Mouse (Mus musculus): ENCODE results near the gene Pank1. TPM values are rescaled to one million over a fixed set of nuclear protein-coding genes. Genes with fewer than 3 reads are reported as not detected.

The Pank1 gene
- polyA plus RNA-seq, 1 experiment from 2014 or later: 8.7 TPM

DNA sequence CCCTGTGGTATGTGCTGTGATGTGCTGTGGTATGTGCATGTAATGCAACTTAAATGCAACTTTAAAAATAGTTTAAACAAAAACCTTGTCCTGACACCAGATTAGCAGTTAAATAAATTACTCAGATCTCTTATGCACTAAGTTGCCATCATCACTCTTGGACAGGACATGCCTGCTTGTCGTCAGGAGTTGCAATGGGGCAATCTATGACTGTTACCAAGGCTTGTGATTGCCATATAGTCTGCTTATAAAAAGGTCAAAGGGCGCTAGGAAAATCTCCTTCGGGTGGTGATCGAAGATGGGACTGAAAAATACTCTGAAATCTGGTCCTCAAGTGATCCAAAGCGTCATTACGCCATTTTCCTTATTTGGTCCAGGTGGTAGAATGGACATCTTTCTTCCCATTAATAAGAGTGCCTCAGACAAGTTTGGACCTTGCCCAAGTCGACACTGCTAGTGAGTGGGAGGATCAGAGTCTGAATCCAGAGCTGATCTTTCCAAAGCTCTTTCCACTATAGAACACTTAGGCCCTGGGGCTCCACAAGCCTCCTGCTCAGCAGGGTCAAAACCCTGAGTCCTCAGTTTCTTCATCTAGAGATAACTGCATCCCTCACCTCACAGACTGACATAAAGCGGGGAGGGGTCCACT is 11.0 kb downstream of the Pank1 start:
- Histone ChIP-seq H3K4me2 (no peak overlapping the region), H3K27me3 (replicated peaks; ENCODE audit: control insufficient read depth, insufficient read depth, low read length) (no peaks in the 10 kb centered on the region), H3K9me3 (ENCODE audit: control insufficient read depth, low read length) (no peaks in the 10 kb centered on the region), H3K4me3 (ENCODE audit: low read depth, low read length) (no peak overlapping the region), H3K9ac (ENCODE audit: low read depth, low read length) (no peak overlapping the region), H3K27ac (ENCODE audit: low read depth, low read length) (no peak overlapping the region), H3K36me3 (ENCODE audit: control insufficient read depth, insufficient read depth, low read length) (no peaks in the 10 kb centered on the region), H3K4me1 (replicated peaks; ENCODE audit: control insufficient read depth, insufficient read depth, low read length) (no peaks in the 10 kb centered on the region)
- ATAC-seq (replicated peaks; ENCODE audit: low FRiP score) (no peak), DNase-seq (ENCODE audit: low spot score) (no peak)
- WGBS: 84% methylated on average over 8 of the region's 8 CpGs

DNA sequence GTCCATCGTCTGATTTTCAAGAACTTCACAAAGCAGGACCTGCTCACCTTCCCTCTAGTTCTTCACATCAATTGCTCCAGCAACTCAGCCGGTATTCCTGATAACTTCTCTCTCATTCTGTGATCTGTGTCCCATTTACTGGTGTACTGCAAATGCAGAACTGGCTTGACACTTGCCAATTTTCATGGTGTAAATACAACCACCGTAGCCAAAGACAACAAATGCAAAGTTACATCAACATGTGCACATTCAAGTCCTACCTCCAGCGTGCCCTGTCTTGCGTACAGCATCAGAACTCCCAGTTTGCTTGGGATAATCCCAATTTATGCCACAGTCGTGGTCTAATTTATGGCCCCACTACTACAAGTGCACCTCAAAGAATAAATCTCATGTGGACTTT is 15.5 kb downstream of the Pank1 start:
- Histone ChIP-seq H3K27me3 (replicated peaks; ENCODE audit: control insufficient read depth, insufficient read depth, low read length) (no peaks in the 10 kb centered on the region), H3K27ac (ENCODE audit: low read depth, low read length) (no peak overlapping the region), H3K9ac (ENCODE audit: low read depth, low read length) (no peak overlapping the region), H3K4me2 (no peak overlapping the region), H3K9me3 (ENCODE audit: control insufficient read depth, low read length) (no peaks in the 10 kb centered on the region), H3K36me3 (ENCODE audit: control insufficient read depth, insufficient read depth, low read length) (no peaks in the 10 kb centered on the region), H3K4me3 (ENCODE audit: low read depth, low read length) (no peak overlapping the region), H3K4me1 (replicated peaks; ENCODE audit: control insufficient read depth, insufficient read depth, low read length) (peaks cover 6% of the 10 kb centered on the region)
- DNase-seq (ENCODE audit: low spot score): no peak
- 80% methylated on average over 6 of the region's 6 CpGs for WGBS
- ATAC-seq (replicated peaks; ENCODE audit: low FRiP score): no peak

DNA sequence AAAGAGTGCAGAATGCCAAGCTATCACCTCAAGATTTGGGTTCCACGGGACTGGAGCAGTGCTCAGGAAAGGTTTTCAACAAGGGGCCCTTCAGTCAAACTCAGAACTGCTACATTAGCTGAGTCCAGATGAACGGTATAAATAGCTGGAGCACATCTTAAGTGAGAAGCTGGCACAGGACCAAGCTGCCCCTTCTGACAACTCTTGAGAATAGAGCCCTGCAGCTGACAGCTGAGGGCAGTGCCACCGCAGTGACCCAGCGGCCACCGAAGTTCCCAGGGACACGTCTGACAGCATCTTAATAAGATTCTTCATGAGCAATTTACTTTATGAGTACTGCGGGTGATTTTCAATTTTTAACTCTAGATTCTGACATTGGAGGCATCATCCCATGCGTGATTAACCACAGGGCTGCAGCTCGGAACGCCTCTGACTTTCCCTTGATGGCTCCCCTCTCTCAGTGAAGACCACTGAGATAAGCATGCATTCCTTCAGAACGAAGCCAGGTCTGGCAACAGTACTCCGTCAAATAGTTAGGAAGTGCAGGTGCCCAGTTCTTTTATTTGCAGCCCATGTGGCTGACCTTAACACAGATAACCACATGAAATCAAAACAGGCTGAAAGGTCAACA is 23.1 kb downstream of the Pank1 start:
- H3K36me3 ChIP-seq (ENCODE audit: control insufficient read depth, insufficient read depth, low read length): no peaks in the 10 kb centered on the region
- no peak overlapping the region for H3K4me2 ChIP-seq
- H3K4me1 ChIP-seq (replicated peaks; ENCODE audit: control insufficient read depth, insufficient read depth, low read length): peaks cover 13% of the 10 kb centered on the region
- H3K27ac ChIP-seq (ENCODE audit: low read depth, low read length): no peak overlapping the region
- H3K27me3 ChIP-seq (replicated peaks; ENCODE audit: control insufficient read depth, insufficient read depth, low read length): no peaks in the 10 kb centered on the region
- ATAC-seq (replicated peaks; ENCODE audit: low FRiP score): no peak
- WGBS: 64% methylated on average over 12 of the region's 12 CpGs
- no peak overlapping the region for H3K9ac ChIP-seq (ENCODE audit: low read depth, low read length)
- H3K9me3 ChIP-seq (ENCODE audit: control insufficient read depth, low read length): no peaks in the 10 kb centered on the region
- DNase-seq (ENCODE audit: low spot score): no peak
- no peak overlapping the region for H3K4me3 ChIP-seq (ENCODE audit: low read depth, low read length)

DNA sequence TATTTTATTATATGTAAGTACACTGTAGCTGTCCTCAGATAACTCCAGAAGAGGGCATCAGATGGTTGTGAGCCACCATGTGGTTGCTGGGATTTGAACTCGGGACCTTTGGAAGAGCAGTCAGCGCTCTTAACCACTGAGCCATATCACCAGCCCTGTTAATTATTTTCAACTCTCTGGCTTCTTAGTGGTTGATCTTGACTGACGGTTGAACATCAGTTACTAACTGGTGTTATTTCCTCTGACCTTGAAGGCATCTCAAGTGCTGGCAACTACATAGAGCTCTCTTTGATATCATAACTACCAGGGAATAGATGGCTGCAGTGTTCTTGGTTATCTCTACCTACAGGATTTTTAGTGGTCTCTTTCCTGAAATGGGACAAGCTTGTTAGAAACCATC is 28.1 kb downstream of the Pank1 start:
- H3K4me2 ChIP-seq: no peak overlapping the region
- no peak overlapping the region for H3K4me3 ChIP-seq (ENCODE audit: low read depth, low read length)
- no peak overlapping the region for H3K27ac ChIP-seq (ENCODE audit: low read depth, low read length)
- peaks cover 19% of the 10 kb centered on the region for H3K4me1 ChIP-seq (replicated peaks; ENCODE audit: control insufficient read depth, insufficient read depth, low read length)
- H3K9ac ChIP-seq (ENCODE audit: low read depth, low read length): no peak overlapping the region
- H3K9me3 ChIP-seq (ENCODE audit: control insufficient read depth, low read length): no peaks in the 10 kb centered on the region
- 88% methylated on average over 3 of the region's 3 CpGs for WGBS
- DNase-seq (ENCODE audit: low spot score): no peak
- no peaks in the 10 kb centered on the region for H3K36me3 ChIP-seq (ENCODE audit: control insufficient read depth, insufficient read depth, low read length)
- no peak for ATAC-seq (replicated peaks; ENCODE audit: low FRiP score)
- no peaks in the 10 kb centered on the region for H3K27me3 ChIP-seq (replicated peaks; ENCODE audit: control insufficient read depth, insufficient read depth, low read length)

DNA sequence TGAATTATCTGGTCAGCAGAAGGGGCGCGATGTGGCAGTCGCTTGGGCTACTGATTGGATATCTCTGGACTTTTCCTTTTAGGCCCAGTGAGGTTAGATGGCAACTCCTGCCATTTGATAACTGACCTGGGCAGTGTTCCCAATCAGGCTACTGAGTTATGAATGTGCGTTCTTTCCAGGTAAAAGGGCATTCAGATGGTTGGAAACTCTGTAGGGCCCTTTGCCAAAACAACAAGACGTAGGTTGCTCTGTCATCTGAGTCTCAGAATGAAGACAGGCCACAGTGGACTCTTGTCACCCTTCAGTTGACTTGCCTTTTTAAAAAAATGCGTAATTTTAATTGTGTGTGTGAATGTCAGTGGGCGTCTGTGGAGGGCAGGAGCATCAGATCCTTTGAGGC is 29.8 kb downstream of the Pank1 start:
- H3K9ac ChIP-seq (ENCODE audit: low read depth, low read length): no peak overlapping the region
- ATAC-seq (replicated peaks; ENCODE audit: low FRiP score): no peak
- H3K9me3 ChIP-seq (ENCODE audit: control insufficient read depth, low read length): no peaks in the 10 kb centered on the region
- 85% methylated on average over 7 of the region's 7 CpGs for WGBS
- DNase-seq (ENCODE audit: low spot score): no peak
- no peaks in the 10 kb centered on the region for H3K27me3 ChIP-seq (replicated peaks; ENCODE audit: control insufficient read depth, insufficient read depth, low read length)
- no peak overlapping the region for H3K27ac ChIP-seq (ENCODE audit: low read depth, low read length)
- peaks cover 35% of the 10 kb centered on the region for H3K4me1 ChIP-seq (replicated peaks; ENCODE audit: control insufficient read depth, insufficient read depth, low read length)
- no peaks in the 10 kb centered on the region for H3K36me3 ChIP-seq (ENCODE audit: control insufficient read depth, insufficient read depth, low read length)
- H3K4me3 ChIP-seq (ENCODE audit: low read depth, low read length): no peak overlapping the region
- no peak overlapping the region for H3K4me2 ChIP-seq

DNA sequence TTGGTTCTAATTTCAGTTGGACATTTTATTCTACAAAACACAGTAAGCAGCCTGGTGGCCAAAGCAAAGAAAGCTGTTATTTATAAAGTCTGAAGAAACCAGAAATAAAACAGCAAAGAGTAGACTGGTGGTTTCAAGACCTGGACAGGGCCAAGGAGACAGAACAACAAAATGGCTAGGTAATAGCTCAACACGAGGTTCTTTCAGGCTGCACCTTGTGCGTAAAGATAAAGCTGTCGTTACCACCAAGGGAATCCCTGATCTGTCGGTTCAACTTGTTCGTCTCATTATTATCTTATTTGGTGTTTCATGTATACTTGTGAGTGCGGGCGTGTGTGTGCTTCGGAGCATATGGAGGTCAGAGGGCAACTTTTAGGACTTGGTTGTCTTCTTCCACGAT is 31.1 kb downstream of the Pank1 start:
- Histone ChIP-seq H3K9ac (ENCODE audit: low read depth, low read length) (no peak overlapping the region), H3K36me3 (ENCODE audit: control insufficient read depth, insufficient read depth, low read length) (no peaks in the 10 kb centered on the region), H3K27ac (ENCODE audit: low read depth, low read length) (peak overlapping the region; percentile 6; the same call in 1 of the 2 replicates), H3K9me3 (ENCODE audit: control insufficient read depth, low read length) (no peaks in the 10 kb centered on the region), H3K27me3 (replicated peaks; ENCODE audit: control insufficient read depth, insufficient read depth, low read length) (no peaks in the 10 kb centered on the region), H3K4me3 (ENCODE audit: low read depth, low read length) (no peak overlapping the region), H3K4me1 (replicated peaks; ENCODE audit: control insufficient read depth, insufficient read depth, low read length) (peaks cover 45% of the 10 kb centered on the region), H3K4me2 (no peak overlapping the region)
- WGBS: 56% methylated on average over 9 of the region's 9 CpGs
- ATAC-seq (replicated peaks; ENCODE audit: low FRiP score) (peak; percentile 53), DNase-seq (ENCODE audit: low spot score) (no peak)

DNA sequence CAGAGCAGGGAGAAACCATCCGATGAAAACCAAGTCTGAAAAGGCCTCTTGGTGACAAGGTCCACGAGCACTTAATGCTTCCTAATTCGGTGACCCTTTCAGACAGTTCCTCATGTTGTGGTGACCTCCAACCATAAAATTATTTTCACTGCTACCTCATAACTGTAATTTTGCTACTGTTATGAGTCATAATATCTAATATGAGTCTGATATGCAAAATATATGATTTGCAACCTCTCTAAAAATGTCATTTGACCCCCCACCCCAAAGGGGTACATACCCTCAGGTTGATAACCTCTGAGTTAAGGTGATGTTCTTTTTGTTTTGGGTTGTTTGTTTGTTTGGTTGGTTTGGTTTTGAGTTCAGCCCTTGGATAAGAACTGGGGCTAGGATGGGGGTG is 32.2 kb downstream of the Pank1 start:
- H3K9ac ChIP-seq (ENCODE audit: low read depth, low read length): no peak overlapping the region
- no peak overlapping the region for H3K4me3 ChIP-seq (ENCODE audit: low read depth, low read length)
- H3K36me3 ChIP-seq (ENCODE audit: control insufficient read depth, insufficient read depth, low read length): no peaks in the 10 kb centered on the region
- H3K4me2 ChIP-seq: peak overlapping the region; percentile 55
- H3K9me3 ChIP-seq (ENCODE audit: control insufficient read depth, low read length): no peaks in the 10 kb centered on the region
- peak overlapping the region; percentile 8; the same call in 1 of the 2 replicates for H3K27ac ChIP-seq (ENCODE audit: low read depth, low read length)
- no peaks in the 10 kb centered on the region for H3K27me3 ChIP-seq (replicated peaks; ENCODE audit: control insufficient read depth, insufficient read depth, low read length)
- ATAC-seq (replicated peaks; ENCODE audit: low FRiP score): no peak
- no peak for DNase-seq (ENCODE audit: low spot score)
- WGBS: 56% methylated on average over 3 of the region's 3 CpGs
- peaks cover 55% of the 10 kb centered on the region for H3K4me1 ChIP-seq (replicated peaks; ENCODE audit: control insufficient read depth, insufficient read depth, low read length)

DNA sequence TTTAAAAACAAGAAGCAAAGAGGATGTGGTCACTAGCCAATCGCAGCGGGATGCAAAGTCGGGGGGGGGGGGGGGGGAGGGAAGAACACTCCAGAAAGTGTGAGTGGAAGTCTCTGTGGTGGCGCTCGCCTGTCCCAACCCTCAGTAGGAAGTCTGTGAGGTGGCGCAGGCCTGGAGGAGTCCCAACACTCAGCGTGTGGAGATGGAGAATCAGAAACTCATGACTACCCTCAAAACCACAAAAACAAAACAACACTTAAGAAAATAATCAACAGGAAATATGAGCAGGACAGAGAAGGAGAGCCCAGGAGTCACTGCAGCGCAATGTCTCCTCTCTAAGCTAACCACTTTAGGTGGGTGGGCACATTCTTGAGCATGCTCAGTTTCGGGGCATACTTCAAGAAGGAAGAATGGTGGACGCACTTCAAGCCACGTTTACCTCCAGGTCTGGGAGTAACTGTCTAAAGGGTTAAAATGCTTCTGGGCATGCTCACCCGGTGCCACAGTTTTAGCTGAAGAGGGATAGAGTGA is 32.7 kb downstream of the Pank1 start:
- Histone ChIP-seq H3K4me2 (peak overlapping the region; percentile 55), H3K4me1 (replicated peaks; ENCODE audit: control insufficient read depth, insufficient read depth, low read length) (peaks cover 56% of the 10 kb centered on the region), H3K4me3 (ENCODE audit: low read depth, low read length) (peak overlapping the region; percentile 21; the same call in 1 of the 2 replicates), H3K36me3 (ENCODE audit: control insufficient read depth, insufficient read depth, low read length) (no peaks in the 10 kb centered on the region), H3K27me3 (replicated peaks; ENCODE audit: control insufficient read depth, insufficient read depth, low read length) (no peaks in the 10 kb centered on the region), H3K9me3 (ENCODE audit: control insufficient read depth, low read length) (no peaks in the 10 kb centered on the region), H3K9ac (ENCODE audit: low read depth, low read length) (no peak overlapping the region), H3K27ac (ENCODE audit: low read depth, low read length) (peak overlapping the region; percentile 8; the same call in 1 of the 2 replicates)
- peak; percentile 32 for ATAC-seq (replicated peaks; ENCODE audit: low FRiP score)
- no peak for DNase-seq (ENCODE audit: low spot score)
- WGBS: 26% methylated on average over 12 of the region's 12 CpGs

DNA sequence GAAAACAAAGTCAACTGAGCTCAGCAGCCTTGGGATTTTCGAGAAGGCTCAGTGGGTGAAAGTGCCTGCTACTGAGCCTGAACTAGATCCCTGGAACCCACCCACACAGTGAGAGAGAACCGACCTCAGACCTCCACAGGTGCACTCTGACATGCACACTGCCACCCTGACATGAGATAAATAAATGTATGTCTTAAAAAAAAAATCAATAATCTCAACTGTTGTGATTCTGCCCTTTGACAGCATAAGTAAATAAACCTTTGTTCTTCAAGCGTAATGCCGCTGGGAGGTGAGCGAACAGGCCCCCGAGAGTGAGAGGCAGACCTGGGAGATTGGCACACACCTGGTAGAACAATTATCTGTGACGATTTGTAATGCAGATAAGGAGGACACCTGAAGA is 33.2 kb downstream of the Pank1 start:
- H3K4me3 ChIP-seq (ENCODE audit: low read depth, low read length): peak overlapping the region; percentile 12; the same call in 1 of the 2 replicates
- DNase-seq (ENCODE audit: low spot score): no peak
- no peak overlapping the region; the same call in 1 of the 2 replicates for H3K27ac ChIP-seq (ENCODE audit: low read depth, low read length)
- WGBS: 44% methylated on average over 7 of the region's 7 CpGs
- H3K9ac ChIP-seq (ENCODE audit: low read depth, low read length): no peak overlapping the region
- no peaks in the 10 kb centered on the region for H3K27me3 ChIP-seq (replicated peaks; ENCODE audit: control insufficient read depth, insufficient read depth, low read length)
- no peaks in the 10 kb centered on the region for H3K36me3 ChIP-seq (ENCODE audit: control insufficient read depth, insufficient read depth, low read length)
- no peak for ATAC-seq (replicated peaks; ENCODE audit: low FRiP score)
- H3K9me3 ChIP-seq (ENCODE audit: control insufficient read depth, low read length): no peaks in the 10 kb centered on the region
- peaks cover 58% of the 10 kb centered on the region for H3K4me1 ChIP-seq (replicated peaks; ENCODE audit: control insufficient read depth, insufficient read depth, low read length)
- H3K4me2 ChIP-seq: peak overlapping the region; percentile 55

All from liver, embryonic 11.5 days (tissue).